Mouse (Mus musculus): ENCODE results near the gene Igfbp4.
A peak's percentile ranks its signal among the peaks of the same experiment; 100 is the strongest.

The Igfbp4 gene

DNA sequence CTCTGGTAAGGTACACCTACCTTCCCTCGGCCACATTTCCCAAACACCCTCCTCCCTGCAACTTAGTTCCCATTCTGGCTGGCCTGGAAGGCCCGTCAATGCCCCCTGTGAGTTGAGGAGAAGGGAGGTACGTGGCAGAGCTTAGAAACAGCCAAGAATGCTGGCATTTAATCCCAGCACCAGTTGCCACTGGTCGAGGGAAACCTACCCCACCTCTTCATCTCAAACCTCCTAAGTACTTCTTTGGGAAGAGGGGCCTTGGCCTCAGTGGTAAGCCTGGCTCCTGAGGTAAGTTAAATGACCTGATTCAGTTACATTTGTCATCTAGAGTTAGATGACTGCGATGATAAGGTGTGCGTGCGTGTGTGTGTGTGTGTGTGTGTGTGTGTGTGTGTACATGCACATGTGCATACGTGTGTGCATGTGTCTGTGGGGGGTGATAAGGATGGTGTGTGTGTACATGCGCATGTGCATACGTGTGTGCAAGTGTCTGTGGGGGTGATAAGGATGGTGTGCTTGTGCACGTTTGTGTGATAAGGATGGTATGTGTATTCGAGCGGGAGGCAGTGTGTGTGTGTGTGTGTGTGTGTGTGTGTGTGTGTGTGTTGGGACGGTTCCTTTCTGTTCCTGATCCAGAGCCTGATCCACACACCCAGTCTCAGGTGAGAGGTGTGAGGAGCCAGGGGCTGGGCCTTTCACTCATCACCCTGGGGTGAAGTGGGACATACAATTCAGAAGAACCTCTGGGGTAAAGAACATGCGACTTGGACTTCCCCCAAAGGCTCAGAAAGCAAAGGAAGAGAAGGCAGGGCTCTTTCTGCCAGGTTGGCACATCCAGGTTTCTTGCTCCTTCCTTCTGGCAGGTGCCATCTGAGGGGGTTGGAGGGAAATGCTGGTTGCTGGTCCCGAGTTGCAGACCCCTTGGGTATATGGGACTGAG lies 1.1 kb downstream of the Igfbp4 start:
- no peak for DNase-seq (ENCODE audit: inconsistent age in 2 of 2, low spot score in 1 of 2)

DNA sequence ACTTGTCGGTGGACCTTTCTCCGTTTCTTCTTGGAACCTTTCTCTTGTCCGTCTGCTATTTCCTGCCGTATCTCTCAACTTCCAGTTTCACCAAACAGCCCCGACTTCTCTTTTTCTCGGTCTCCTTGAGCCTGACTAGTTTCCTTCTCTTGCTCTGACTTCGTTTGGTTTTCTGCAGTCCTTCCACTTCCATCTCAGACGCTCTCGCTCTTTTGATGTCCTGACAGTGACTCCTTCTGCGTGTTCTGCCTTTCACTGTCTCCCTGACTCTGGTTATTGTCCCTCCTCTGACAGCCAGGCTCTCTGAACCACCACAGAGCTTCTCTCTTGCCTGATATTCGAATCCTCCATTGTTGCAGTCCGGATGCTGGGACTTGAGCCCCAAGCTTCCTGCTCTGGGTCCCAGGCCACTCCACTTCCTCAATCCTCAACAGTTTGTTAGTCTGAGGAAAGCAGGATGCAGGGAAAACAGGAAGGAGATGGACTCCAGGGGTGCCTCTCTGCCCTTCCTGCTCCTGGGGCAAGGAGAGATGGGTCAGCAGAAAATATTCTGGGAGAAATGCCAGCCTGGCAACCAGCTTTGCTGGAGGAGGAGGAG lies 1.9 kb downstream of the Igfbp4 start:
- DNase-seq (ENCODE audit: inconsistent age in 2 of 2, low spot score in 1 of 2): peak; percentile 40 to 73

DNA sequence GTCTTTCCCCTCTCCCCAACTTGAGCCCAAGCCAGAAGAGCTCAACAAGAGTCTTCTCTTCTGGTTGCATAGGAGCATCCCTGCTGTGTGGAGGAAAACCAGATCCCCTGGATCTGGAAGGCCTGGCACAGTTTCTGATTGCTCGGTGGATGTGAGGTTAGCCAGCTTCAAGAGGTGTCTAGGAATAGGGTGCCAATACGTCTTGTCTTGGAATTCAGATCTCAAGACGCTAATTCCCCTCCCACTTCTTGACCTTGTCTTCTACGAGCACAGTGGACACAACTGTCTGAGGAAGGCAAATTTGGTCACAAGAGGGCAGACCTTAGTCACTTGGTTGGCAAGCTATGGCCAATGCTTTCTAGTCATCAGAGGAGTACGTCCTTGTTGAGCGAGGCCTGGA lies 2.6 kb downstream of the Igfbp4 start:
- peak in 1 of 2 experiments; percentile 50 for DNase-seq (ENCODE audit: inconsistent age in 2 of 2, low spot score in 1 of 2)

DNA sequence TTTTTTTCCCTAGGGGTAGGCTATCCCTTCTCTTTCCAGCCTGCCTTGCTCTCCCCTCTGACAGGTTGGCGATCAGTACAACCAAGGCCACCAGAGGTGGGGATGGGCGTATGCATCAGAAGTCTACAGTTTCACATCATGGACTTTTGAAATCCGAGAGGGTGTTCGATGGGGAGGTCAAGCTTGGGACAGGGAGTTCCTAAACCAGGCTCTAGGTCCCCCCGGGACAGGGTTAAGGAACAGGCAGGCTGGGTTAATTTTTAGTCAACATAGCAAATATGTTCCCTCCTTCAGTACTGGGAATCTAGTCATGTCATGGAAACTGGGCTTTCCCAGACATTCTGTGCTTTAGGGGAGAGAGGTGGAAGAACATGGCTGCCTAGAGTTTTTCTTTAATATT lies 3.3 kb downstream of the Igfbp4 start:
- DNase-seq (ENCODE audit: inconsistent age in 2 of 2, low spot score in 1 of 2): no peak

DNA sequence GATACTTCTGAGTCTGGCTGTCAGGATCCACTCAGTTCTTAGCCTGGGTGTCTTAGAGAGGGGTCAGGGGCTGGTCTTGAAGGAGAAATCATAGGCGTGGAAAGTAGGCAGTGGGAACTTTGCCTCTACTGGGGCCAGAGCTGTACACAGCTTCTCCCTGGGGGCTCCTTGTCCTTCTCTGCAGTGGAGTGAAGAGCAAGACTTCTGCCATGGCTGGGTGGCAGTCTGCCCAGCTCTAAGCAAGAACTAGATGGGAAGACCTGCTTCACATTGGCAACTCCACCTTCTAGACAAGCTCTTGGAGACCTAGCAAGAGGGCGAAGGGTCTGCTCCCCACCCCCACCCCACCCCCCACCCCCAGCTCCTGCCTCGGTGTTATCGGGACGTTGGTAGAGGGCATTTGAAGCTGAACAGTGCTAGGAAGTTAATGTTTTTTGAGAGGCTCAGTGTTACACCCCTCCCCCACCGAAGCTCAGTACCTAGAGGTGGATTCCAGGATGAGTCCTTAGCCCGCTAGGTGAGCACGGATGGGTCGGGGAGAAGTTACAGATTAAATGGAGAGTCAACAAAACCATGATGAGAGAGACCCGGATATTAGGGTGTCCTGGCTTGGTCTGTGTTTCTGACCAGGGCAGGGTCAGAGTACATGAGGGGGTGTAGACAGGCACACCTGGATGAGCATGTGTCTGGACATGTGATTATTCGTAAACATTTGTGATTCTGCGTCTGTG lies 4.3 kb downstream of the Igfbp4 start:
- peak in 1 of 2 experiments; percentile 50 for DNase-seq (ENCODE audit: inconsistent age in 2 of 2, low spot score in 1 of 2)

- DNase-seq (ENCODE audit: inconsistent age in 2 of 2, low spot score in 1 of 2): peak; percentile 50 to 84
Observed at GRCm38 (mm10) chr11:99047120-99047519, 6.1 kb downstream of the Igfbp4 start.

DNA sequence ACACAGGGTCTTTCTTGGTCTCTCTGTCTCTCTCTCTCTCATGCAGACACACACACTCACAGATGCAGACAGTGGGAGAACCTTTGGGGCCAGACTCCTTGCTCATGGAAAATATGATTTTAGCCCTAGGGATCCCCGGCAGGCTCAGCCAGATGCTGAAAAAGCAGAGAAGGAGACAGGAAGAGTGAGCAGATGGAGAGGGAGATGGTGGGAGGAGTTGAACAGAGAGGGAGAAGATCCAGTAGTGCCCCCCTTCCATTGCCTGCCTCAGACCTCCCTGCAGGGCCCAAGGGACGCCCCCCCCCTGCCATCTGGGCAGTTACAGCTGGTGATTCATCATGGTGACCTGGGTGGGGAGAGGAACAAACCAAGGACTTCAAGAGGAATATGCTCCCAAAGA lies 6.6 kb downstream of the Igfbp4 start:
- DNase-seq (ENCODE audit: inconsistent age in 2 of 2, low spot score in 1 of 2): peak in 1 of 2 experiments; percentile 59

DNA sequence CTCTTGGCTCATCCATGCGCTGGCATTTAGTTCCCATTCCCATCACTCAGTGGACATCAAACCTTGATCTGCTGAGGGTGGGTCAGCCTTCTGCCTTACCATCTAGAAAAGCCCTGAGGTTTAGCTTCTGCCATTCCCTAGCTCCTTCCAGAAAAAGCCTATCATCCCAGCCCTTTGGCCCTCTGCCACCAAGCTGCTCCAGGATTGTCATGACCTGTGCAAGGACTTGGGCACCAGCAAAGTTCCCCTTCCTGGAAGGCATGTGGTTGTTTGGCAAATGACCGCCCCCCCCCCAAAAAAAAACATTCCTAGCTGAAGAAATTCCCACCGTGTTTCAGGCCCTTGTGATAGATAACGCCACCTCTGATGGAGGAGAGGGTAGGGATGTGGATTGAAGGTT lies 14.1 kb downstream of the Igfbp4 start:
- DNase-seq (ENCODE audit: inconsistent age in 2 of 2, low spot score in 1 of 2): no peak

GRCm38 (mm10) chr11:99055571-99056452 lies 14.8 kb downstream of the Igfbp4 start:
- no peak for DNase-seq (ENCODE audit: inconsistent age in 2 of 2, low spot score in 1 of 2)

- peak in 1 of 2 experiments; percentile 43 for DNase-seq (ENCODE audit: inconsistent age in 2 of 2, low spot score in 1 of 2)
Observed at GRCm38 (mm10) chr11:99060435-99060834, 19.4 kb downstream of the Igfbp4 start.

- no peak for DNase-seq (ENCODE audit: inconsistent age in 2 of 2, low spot score in 1 of 2)
Observed at GRCm38 (mm10) chr11:99062661-99063060, 21.6 kb downstream of the Igfbp4 start.

DNA sequence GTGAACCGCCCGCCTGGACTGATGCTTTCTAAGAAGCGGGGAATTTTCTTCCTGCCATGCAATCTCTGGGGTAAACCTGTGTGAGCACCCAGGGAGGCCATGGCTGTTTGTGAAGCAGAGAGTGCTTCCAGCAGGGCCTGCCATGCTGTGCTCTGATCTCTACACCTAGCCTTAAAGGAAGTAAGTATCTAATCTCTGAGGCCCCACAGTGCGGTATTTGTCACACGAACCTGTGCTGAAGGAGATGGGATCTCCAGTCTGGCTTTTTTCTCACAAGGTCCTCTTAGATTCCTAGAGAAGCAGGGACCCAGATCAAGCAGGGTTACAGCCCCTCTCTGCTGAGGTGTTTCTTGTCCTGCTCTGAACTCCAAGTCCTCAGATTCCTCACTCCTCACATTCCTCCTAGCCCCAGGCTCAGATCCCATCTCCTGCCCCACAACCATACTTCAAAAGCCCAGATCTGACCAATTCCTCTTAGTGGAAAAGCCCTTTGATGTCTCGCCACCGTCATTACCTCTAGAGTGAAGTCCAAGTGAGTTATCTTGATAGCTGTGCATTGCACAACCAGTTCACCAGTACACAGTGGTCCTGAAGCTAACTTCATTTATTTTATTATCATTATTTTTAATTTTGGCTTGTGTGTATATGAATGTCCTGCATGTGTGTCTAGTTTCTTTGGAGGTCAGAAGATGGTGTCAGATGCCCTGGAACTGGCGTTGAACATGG lies 22.5 kb downstream of the Igfbp4 start:
- no peak for DNase-seq (ENCODE audit: inconsistent age in 2 of 2, low spot score in 1 of 2)

DNA sequence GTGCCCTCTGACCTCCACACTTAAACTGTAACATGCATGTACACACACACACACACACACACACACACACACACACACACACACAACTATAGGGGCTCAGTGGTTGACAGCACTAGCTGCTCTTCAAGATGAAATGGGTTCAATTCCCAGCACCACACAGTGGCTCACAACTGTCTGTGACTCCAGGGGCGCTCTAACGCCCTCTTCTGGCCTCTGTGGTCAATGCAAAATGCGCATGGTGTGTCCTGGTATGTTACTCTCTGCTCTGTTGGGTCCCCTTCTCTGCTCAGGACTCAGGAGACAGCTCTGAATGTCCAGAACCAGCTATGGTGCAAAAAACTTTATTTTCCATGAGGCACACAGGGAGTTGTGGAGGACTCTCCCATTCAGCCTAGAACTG lies 24.3 kb downstream of the Igfbp4 start:
- DNase-seq (ENCODE audit: inconsistent age in 2 of 2, low spot score in 1 of 2): no peak

- peak; percentile 81 to 96 for DNase-seq (ENCODE audit: inconsistent age in 2 of 2, low spot score in 1 of 2)
Observed at GRCm38 (mm10) chr11:99065979-99066378, 24.9 kb downstream of the Igfbp4 start.

DNA sequence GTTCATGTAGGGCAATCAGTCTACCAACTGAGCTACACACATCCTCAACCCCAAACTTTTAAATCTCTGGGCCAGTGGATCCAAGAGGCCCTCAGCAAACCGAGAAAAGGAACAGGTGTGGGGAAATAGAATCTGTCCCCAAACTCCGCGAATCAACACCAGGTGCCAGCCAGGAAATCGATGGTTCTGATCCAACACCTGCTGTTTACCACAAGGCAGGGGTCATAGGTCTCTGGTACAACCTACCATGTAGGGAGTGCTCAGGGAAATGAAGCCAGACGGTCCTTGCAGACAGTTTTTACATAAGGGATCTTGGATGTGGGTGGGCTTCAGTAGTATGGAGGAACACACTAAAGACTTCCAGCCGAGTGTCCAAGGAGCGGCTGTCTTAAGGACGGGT lies 26.5 kb downstream of the Igfbp4 start:
- no peak for DNase-seq (ENCODE audit: inconsistent age in 2 of 2, low spot score in 1 of 2)

GRCm38 (mm10) chr11:99068455-99068854 lies 27.4 kb downstream of the Igfbp4 start:
- no peak for DNase-seq (ENCODE audit: inconsistent age in 2 of 2, low spot score in 1 of 2)

DNA sequence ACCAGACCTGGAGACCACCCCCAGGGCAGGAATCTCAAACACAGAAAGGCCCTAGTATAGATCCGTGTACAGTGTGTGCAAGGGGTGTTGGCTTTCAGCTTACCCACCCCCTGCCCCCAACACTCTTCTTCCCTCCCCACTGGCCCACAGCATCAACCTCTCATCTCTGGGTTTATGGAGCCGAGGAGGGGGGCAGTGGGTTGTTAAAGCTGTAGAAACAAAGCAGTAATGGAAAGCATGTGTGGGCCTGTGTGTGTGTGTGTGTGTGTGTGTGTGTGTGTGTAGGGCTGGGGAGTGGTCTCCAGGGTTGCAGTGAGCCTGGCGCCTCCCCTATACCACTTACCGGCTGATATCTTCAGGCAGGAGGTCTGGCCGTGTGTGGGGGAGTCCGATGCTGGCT lies 30.8 kb downstream of the Igfbp4 start:
- DNase-seq (ENCODE audit: inconsistent age in 2 of 2, low spot score in 1 of 2): no peak

DNA sequence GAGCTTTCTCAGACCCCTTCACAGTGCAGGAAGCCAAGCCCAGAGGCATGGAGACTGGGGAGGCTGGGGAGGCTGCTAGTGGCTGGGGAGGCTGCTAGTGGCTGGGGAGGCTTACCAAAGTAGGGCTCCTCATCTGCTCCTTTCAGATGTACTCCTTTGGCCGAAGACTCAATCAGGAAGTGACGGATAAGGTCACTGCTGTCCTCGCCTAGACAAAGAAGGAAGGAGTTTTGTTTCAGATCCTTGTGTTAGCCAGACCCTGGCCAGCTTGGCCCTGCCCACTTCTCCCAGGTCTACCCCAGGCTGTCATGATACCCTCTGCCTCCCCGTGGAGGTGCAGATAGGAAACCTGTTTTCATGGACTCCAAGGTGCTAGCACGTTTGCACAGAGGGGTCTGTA lies 32.7 kb downstream of the Igfbp4 start:
- no peak for DNase-seq (ENCODE audit: inconsistent age in 2 of 2, low spot score in 1 of 2)

GRCm38 (mm10) chr11:99076744-99077319 lies 35.8 kb downstream of the Igfbp4 start:
- DNase-seq (ENCODE audit: inconsistent age in 2 of 2, low spot score in 1 of 2): no peak

- no peak for DNase-seq (ENCODE audit: inconsistent age in 2 of 2, low spot score in 1 of 2)
Observed at GRCm38 (mm10) chr11:99077869-99078268, 36.8 kb downstream of the Igfbp4 start.

Data from adrenal gland, adult (tissue).